Mouse (Mus musculus): ENCODE data around the gene Alg6. TPM values are rescaled to one million over a fixed set of nuclear protein-coding genes. Genes with fewer than 3 reads are reported as not detected.

Alg6 gene
- polyA plus RNA-seq, 1 experiment = 11.8 TPM

GRCm38 (mm10) chr4:99725914-99726451 is 10.5 kb downstream of the Alg6 start:
- no peak for TF ChIP-seq POLR2A (IDR thresholded peaks at IDR 0.05; ENCODE audit: borderline replicate concordance, extremely low read depth, insufficient read depth, insufficient read length, poor library complexity, severe bottlenecking)
- DNase-seq (ENCODE audit: low read depth) = no peak

- no peak for TF ChIP-seq CTCF (IDR thresholded peaks at IDR 0.05; ENCODE audit: borderline replicate concordance, extremely low read depth, insufficient read depth, insufficient read length)
- no peak for TF ChIP-seq POLR2A (IDR thresholded peaks at IDR 0.05; ENCODE audit: borderline replicate concordance, extremely low read depth, insufficient read depth, insufficient read length, poor library complexity, severe bottlenecking)
Observed at GRCm38 (mm10) chr4:99739836-99740235, 24.4 kb downstream of the Alg6 start.

GRCm38 (mm10) chr4:99752426-99752825 is 37.0 kb downstream of the Alg6 start:
- no peak for TF ChIP-seq CTCF (IDR thresholded peaks at IDR 0.05; ENCODE audit: borderline replicate concordance, extremely low read depth, insufficient read depth, insufficient read length)
- no peak for DNase-seq (ENCODE audit: low read depth)

More at GRCm38 (mm10) chr4:99739836-99740235, 24.4 kb downstream of the Alg6 start:
- peak; percentile 32 for DNase-seq (ENCODE audit: low read depth)

- TF ChIP-seq CTCF (IDR thresholded peaks at IDR 0.05; ENCODE audit: borderline replicate concordance, extremely low read depth, insufficient read depth, insufficient read length) = no peak
- no peak for TF ChIP-seq POLR2A (IDR thresholded peaks at IDR 0.05; ENCODE audit: borderline replicate concordance, extremely low read depth, insufficient read depth, insufficient read length, poor library complexity, severe bottlenecking)
- no peak for DNase-seq (ENCODE audit: low read depth)
Observed at GRCm38 (mm10) chr4:99766303-99766702, 50.8 kb downstream of the Alg6 start.

- DNase-seq (ENCODE audit: low read depth) = peak; percentile 74
- no peak for TF ChIP-seq POLR2A (IDR thresholded peaks at IDR 0.05; ENCODE audit: borderline replicate concordance, extremely low read depth, insufficient read depth, insufficient read length, poor library complexity, severe bottlenecking)
- TF ChIP-seq CTCF (IDR thresholded peaks at IDR 0.05; ENCODE audit: borderline replicate concordance, extremely low read depth, insufficient read depth, insufficient read length) = peak; percentile 54; the same call in 1 of the 2 replicates
Observed at GRCm38 (mm10) chr4:99766753-99767152, 51.3 kb downstream of the Alg6 start.

GRCm38 (mm10) chr4:99770555-99770954 is 55.1 kb downstream of the Alg6 start:
- DNase-seq (ENCODE audit: low read depth) = no peak

GRCm38 (mm10) chr4:99773041-99773440 is 57.6 kb downstream of the Alg6 start:
- DNase-seq (ENCODE audit: low read depth) = no peak
- no peak for TF ChIP-seq POLR2A (IDR thresholded peaks at IDR 0.05; ENCODE audit: borderline replicate concordance, extremely low read depth, insufficient read depth, insufficient read length, poor library complexity, severe bottlenecking)
- TF ChIP-seq CTCF (IDR thresholded peaks at IDR 0.05; ENCODE audit: borderline replicate concordance, extremely low read depth, insufficient read depth, insufficient read length) = no peak

More at GRCm38 (mm10) chr4:99770555-99770954, 55.1 kb downstream of the Alg6 start:
- no peak for TF ChIP-seq CTCF (IDR thresholded peaks at IDR 0.05; ENCODE audit: borderline replicate concordance, extremely low read depth, insufficient read depth, insufficient read length)
- no peak for TF ChIP-seq POLR2A (IDR thresholded peaks at IDR 0.05; ENCODE audit: borderline replicate concordance, extremely low read depth, insufficient read depth, insufficient read length, poor library complexity, severe bottlenecking)

GRCm38 (mm10) chr4:99792365-99792764 is 76.9 kb downstream of the Alg6 start:
- no peak for DNase-seq (ENCODE audit: low read depth)
- no peak for TF ChIP-seq POLR2A (IDR thresholded peaks at IDR 0.05; ENCODE audit: borderline replicate concordance, extremely low read depth, insufficient read depth, insufficient read length, poor library complexity, severe bottlenecking)
- TF ChIP-seq CTCF (IDR thresholded peaks at IDR 0.05; ENCODE audit: borderline replicate concordance, extremely low read depth, insufficient read depth, insufficient read length) = no peak

Other genes starting within 250 kb of the Alg6 start
- gene Foxd3, start 59.4 kb upstream of the Alg6 start, polyA plus RNA-seq (2012; rRNA removed) = 1.4 and 3.2 TPM in 2 replicates
- 14.7 and 16.9 TPM in 2 replicates for gene Efcab7, start 113.5 kb downstream of the Alg6 start, polyA plus RNA-seq (2012; rRNA removed)
- gene Pgm1, start 213.8 kb downstream of the Alg6 start, polyA plus RNA-seq (2012; rRNA removed) = 32.8 and 45.8 TPM in 2 replicates
- 5.9 and 6.5 TPM in 2 replicates for gene Itgb3bp, start 214.1 kb downstream of the Alg6 start, polyA plus RNA-seq (2012; rRNA removed)